Mouse (Mus musculus) neural tube, embryonic 13.5 days (tissue): Measurements from ENCODE around the gene Zbtb40. TPM values are rescaled to one million over a fixed set of nuclear protein-coding genes. Genes with fewer than 3 reads are reported as not detected.

Experiments used
- ATAC-seq: fragments of 200-750 bp; cut with Nextera tagmentation; 2 replicates; pipeline ENCODE4 v1.8.0; 2017; ENCODE audit warnings: low read depth, mild to moderate bottlenecking, moderate TSS enrichment, moderate library complexity
- H3K27ac ChIP-seq: fragments of 300-500 bp; sonication (generic); replicated peaks from 2 replicates; pipeline ENCODE4 v1.5.1; 2015; ENCODE audit warnings: moderate library complexity, mild to moderate bottlenecking, inconsistent platforms
- H3K27me3 ChIP-seq: fragments of 300-500 bp; sonication (generic); 2 replicates; pipeline ENCODE4 v1.6.1; 2015; ENCODE audit warnings: mild to moderate bottlenecking, inconsistent platforms
- H3K36me3 ChIP-seq: fragments of 300-500 bp; sonication (generic); 2 replicates; pipeline ENCODE4 v1.6.1; 2015; ENCODE audit warnings: mild to moderate bottlenecking, inconsistent platforms
- H3K4me1 ChIP-seq: fragments of 300-500 bp; sonication (generic); replicated peaks from 2 replicates; pipeline ENCODE4 v1.6.1; 2015; ENCODE audit warnings: inconsistent platforms
- H3K4me2 ChIP-seq: fragments of 300-500 bp; sonication (generic); 2 replicates; pipeline ENCODE4 v1.6.1; 2015; ENCODE audit warnings: inconsistent platforms, mild to moderate bottlenecking, moderate library complexity
- H3K4me3 ChIP-seq: fragments of 300-500 bp; sonication (generic); 2 replicates; pipeline ENCODE4 v1.5.1; 2015; ENCODE audit warnings: mild to moderate bottlenecking, inconsistent platforms
- H3K9ac ChIP-seq: fragments of 300-500 bp; sonication (generic); 2 replicates; pipeline ENCODE4 v1.6.1; 2015; ENCODE audit warnings: moderate library complexity, mild to moderate bottlenecking, inconsistent platforms
- H3K9me3 ChIP-seq: fragments of 300-500 bp; sonication (generic); 2 replicates; pipeline ENCODE4 v1.6.1; 2016; ENCODE audit warnings: inconsistent platforms
- WGBS: fragments of 180-500 bp; shearing (Covaris S2); methylation state at CpG from one replicate; pipeline ENCODE4 v1.1.7; 2015; 5-methylcytosine and 5-hydroxymethylcytosine counted together
- polyA plus RNA-seq: library from polyadenylated mRNA; unstranded; fragments of >200 nt; fragmentation: Nextera tagmentation; extraction: Ambion mirVana; gene quantifications from 2 replicates; pipeline ENCODE4 v1.2.1, GENCODE M21; 2015

Gene Zbtb40
- polyA plus RNA-seq, 1 experiment from 2014 or later, result 3.6 TPM

DNA sequence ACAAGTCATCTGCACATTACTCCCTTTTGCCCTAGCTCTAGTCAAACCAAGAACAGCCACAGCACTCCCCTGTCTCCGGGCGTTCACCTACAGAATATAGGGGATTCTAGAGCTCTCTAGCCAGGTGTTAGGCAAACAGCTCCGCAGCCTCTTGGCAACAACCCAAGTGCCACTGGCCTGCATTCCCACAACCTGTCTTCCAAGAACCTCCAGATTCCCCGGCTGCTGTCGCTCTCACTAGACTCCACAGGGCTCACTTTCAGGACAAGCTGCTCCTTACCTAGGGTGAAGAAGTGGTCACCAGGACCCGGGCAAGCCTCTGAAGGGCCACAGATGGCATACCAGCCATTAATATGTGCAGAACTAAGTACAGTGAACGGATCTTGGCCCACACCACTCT lies 17.3 kb downstream of the Zbtb40 start:
- no peak for ATAC-seq
- H3K4me1 ChIP-seq, result peaks cover 23% of the 10 kb centered on the region
- H3K4me2 ChIP-seq, result no peak overlapping the region
- H3K27me3 ChIP-seq, result no peaks in the 10 kb centered on the region
- H3K9ac ChIP-seq, result no peak overlapping the region
- H3K4me3 ChIP-seq, result no peak overlapping the region
- WGBS, result 86% methylated on average over 7 of the region's 7 CpGs
- no peak overlapping the region for H3K27ac ChIP-seq
- H3K9me3 ChIP-seq, result no peaks in the 10 kb centered on the region
- no peaks in the 10 kb centered on the region for H3K36me3 ChIP-seq

DNA sequence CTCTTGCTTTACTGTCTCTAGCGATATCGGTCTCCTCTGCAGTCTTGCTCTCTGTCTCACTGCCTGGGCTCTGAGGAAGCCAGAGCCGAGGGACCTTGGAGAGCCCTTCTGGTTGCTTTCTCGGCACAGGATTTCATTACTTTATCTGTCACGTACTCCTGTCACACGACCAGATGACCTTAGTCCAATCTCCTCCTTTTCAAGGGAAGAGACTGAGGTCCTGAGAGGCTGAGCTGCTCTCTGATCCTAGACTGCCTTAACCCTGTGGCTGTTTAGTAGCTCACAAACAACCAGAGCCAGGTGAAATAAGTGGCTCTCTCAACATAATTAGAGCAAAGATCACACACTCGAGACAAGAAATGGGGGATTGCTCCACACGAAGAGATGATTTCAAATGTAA lies 19.3 kb downstream of the Zbtb40 start:
- Histone ChIP-seq H3K4me1 (peaks cover 13% of the 10 kb centered on the region), H3K27ac (no peak overlapping the region), H3K4me3 (no peak overlapping the region), H3K36me3 (no peaks in the 10 kb centered on the region), H3K9me3 (no peaks in the 10 kb centered on the region), H3K4me2 (no peak overlapping the region), H3K9ac (no peak overlapping the region), H3K27me3 (no peaks in the 10 kb centered on the region)
- 78% methylated on average over 8 of the region's 8 CpGs for WGBS
- ATAC-seq, result no peak

DNA sequence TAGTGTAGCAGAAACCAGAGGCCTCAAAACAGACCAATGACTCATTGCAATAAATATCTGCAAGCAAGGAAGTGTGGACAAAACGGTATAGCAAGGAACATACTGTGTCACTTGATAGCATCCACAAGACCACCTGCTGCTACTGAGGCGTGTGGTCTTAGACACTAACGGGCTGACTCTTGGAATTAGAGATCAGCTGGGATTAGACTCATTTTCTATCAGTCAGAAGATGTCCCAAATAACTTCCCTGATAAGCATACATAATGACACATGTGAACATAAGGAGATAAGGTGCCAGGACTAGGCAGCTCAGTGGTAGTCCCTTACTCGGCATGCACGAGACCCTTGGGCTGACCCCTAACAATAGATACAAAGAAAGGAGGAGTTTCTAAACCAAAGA lies 21.6 kb downstream of the Zbtb40 start:
- Histone ChIP-seq H3K4me3 (no peak overlapping the region), H3K27me3 (no peaks in the 10 kb centered on the region), H3K4me1 (no peaks in the 10 kb centered on the region), H3K36me3 (no peaks in the 10 kb centered on the region), H3K27ac (no peak overlapping the region), H3K4me2 (no peak overlapping the region), H3K9me3 (no peaks in the 10 kb centered on the region), H3K9ac (no peak overlapping the region)
- ATAC-seq, result no peak
- 65% methylated on average over 5 of the region's 5 CpGs for WGBS

DNA sequence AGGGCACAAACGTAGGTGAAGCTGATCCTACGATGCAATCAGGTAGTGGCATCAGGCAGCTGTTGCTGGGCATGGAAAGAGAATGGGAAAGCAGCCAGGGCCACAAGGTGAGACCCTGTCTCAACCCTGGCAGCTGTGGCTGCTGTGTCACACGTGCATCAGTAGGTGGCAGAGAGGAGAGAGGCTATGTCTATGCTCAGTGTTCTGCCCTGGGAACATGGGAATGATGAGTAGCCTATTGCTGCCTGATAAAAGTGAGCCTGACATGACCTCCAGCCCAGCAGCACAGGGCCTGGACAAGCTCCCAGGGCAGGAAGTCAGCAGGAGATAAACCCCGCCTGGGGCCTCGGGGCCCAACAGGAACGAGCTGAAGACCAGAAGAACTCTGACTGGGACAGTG lies 23.0 kb downstream of the Zbtb40 start:
- Histone ChIP-seq H3K4me2 (no peak overlapping the region), H3K27me3 (no peaks in the 10 kb centered on the region), H3K4me3 (no peak overlapping the region), H3K9ac (no peak overlapping the region), H3K36me3 (no peaks in the 10 kb centered on the region), H3K27ac (no peak overlapping the region), H3K4me1 (no peaks in the 10 kb centered on the region), H3K9me3 (no peaks in the 10 kb centered on the region)
- WGBS, result 72% methylated on average over 6 of the region's 6 CpGs
- ATAC-seq, result no peak

GRCm38 (mm10) chr4:137025133-137025532 lies 23.5 kb downstream of the Zbtb40 start:
- Histone ChIP-seq H3K9ac (no peak overlapping the region), H3K27me3 (no peaks in the 10 kb centered on the region), H3K27ac (no peak overlapping the region), H3K4me1 (no peaks in the 10 kb centered on the region), H3K4me2 (no peak overlapping the region), H3K36me3 (no peaks in the 10 kb centered on the region), H3K4me3 (no peak overlapping the region), H3K9me3 (no peaks in the 10 kb centered on the region)
- 88% methylated on average over 2 of the region's 2 CpGs for WGBS
- ATAC-seq, result no peak

- Histone ChIP-seq H3K9me3 (no peaks in the 10 kb centered on the region), H3K36me3 (peaks cover 7% of the 10 kb centered on the region; the same call in 1 of the 2 replicates), H3K27ac (no peak overlapping the region), H3K9ac (no peak overlapping the region), H3K4me1 (peaks cover 11% of the 10 kb centered on the region), H3K4me3 (no peak overlapping the region), H3K27me3 (no peaks in the 10 kb centered on the region), H3K4me2 (no peak overlapping the region)
- ATAC-seq, result no peak
- WGBS, result 79% methylated on average over 3 of the region's 3 CpGs
Measured at GRCm38 (mm10) chr4:137020065-137020464, 28.5 kb downstream of the Zbtb40 start.

- Histone ChIP-seq H3K36me3 (peaks cover 7% of the 10 kb centered on the region; the same call in 1 of the 2 replicates), H3K27ac (peak overlapping the region; percentile 46), H3K9me3 (no peaks in the 10 kb centered on the region), H3K27me3 (no peaks in the 10 kb centered on the region), H3K9ac (no peak overlapping the region), H3K4me2 (no peak overlapping the region), H3K4me3 (no peak overlapping the region), H3K4me1 (peaks cover 22% of the 10 kb centered on the region)
- 18% methylated on average over 8 of the region's 8 CpGs for WGBS
- ATAC-seq, result peak; percentile 69
Measured at GRCm38 (mm10) chr4:137015934-137016333, 32.7 kb downstream of the Zbtb40 start.

DNA sequence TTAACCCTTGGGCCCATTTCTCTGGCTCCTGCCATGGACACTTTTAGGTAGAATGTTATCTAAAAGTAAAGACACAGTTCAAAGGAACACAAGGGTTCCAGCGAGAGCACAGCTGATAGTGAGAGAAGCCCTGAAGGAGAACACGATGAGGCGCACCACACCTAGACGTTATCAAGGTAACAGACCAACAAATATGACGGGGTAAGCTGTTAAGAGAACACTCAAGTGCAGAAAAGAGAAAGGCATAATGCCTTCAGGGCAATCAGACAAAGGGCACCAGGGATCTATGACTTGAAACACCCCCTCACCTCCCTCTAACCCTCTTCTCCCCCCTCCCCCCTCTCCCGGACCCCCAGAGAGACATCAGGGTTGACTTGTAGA lies 33.1 kb downstream of the Zbtb40 start:
- peaks cover 24% of the 10 kb centered on the region for H3K4me1 ChIP-seq
- no peaks in the 10 kb centered on the region for H3K9me3 ChIP-seq
- ATAC-seq, result no peak
- 55% methylated on average over 6 of the region's 6 CpGs for WGBS
- no peak overlapping the region for H3K4me3 ChIP-seq
- no peaks in the 10 kb centered on the region for H3K27me3 ChIP-seq
- peaks cover 7% of the 10 kb centered on the region; the same call in 1 of the 2 replicates for H3K36me3 ChIP-seq
- no peak overlapping the region for H3K4me2 ChIP-seq
- no peak overlapping the region for H3K9ac ChIP-seq
- peak overlapping the region; percentile 46; the same call in 1 of the 2 replicates for H3K27ac ChIP-seq

- peaks cover 7% of the 10 kb centered on the region; the same call in 1 of the 2 replicates for H3K36me3 ChIP-seq
- ATAC-seq, result no peak
- no peaks in the 10 kb centered on the region for H3K9me3 ChIP-seq
- no peak overlapping the region for H3K27ac ChIP-seq
- no peak overlapping the region for H3K4me2 ChIP-seq
- H3K4me3 ChIP-seq, result no peak overlapping the region
- H3K4me1 ChIP-seq, result peaks cover 27% of the 10 kb centered on the region
- H3K9ac ChIP-seq, result no peak overlapping the region
- WGBS, result 88% methylated on average over 18 of the region's 18 CpGs
- H3K27me3 ChIP-seq, result no peaks in the 10 kb centered on the region
Measured at GRCm38 (mm10) chr4:137014654-137015475, 33.7 kb downstream of the Zbtb40 start.

GRCm38 (mm10) chr4:137014124-137014523 lies 34.5 kb downstream of the Zbtb40 start:
- Histone ChIP-seq H3K36me3 (peaks cover 7% of the 10 kb centered on the region; the same call in 1 of the 2 replicates), H3K27me3 (no peaks in the 10 kb centered on the region), H3K4me1 (peaks cover 27% of the 10 kb centered on the region), H3K9me3 (no peaks in the 10 kb centered on the region), H3K4me2 (no peak overlapping the region), H3K4me3 (no peak overlapping the region), H3K27ac (no peak overlapping the region), H3K9ac (no peak overlapping the region)
- WGBS, result 93% methylated on average over 8 of the region's 8 CpGs
- no peak for ATAC-seq

DNA sequence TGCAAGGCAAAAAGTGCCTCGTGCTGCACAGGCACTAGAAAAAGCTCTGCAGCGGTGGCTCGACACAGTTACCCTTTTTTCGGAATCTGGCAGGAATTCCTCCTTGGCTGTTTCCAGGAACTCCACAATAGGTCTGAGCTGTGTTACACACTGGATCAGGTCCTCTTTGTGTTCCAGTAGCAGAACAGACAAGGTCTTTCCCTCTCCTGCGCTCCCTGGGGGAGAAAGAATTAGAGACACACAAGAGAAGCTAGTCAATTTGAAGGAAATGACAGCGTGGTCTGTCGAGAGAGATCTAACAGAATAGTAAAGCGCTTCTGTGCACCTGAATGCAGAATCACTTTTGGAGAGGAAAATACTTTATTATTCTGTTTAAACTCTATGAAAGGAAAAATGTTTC lies 41.6 kb downstream of the Zbtb40 start:
- peaks cover 23% of the 10 kb centered on the region for H3K4me1 ChIP-seq
- H3K4me2 ChIP-seq, result no peak overlapping the region
- H3K27me3 ChIP-seq, result no peaks in the 10 kb centered on the region
- ATAC-seq, result no peak
- H3K9ac ChIP-seq, result no peak overlapping the region
- H3K4me3 ChIP-seq, result no peak overlapping the region
- H3K9me3 ChIP-seq, result no peaks in the 10 kb centered on the region
- H3K27ac ChIP-seq, result no peak overlapping the region
- 75% methylated on average over 8 of the region's 8 CpGs for WGBS
- no peaks in the 10 kb centered on the region for H3K36me3 ChIP-seq

- Histone ChIP-seq H3K27me3 (no peaks in the 10 kb centered on the region), H3K4me1 (peaks cover 17% of the 10 kb centered on the region), H3K27ac (no peak overlapping the region), H3K4me3 (no peak overlapping the region), H3K9ac (no peak overlapping the region), H3K36me3 (peaks cover 33% of the 10 kb centered on the region), H3K9me3 (no peaks in the 10 kb centered on the region), H3K4me2 (no peak overlapping the region)
- no peak for ATAC-seq
- WGBS, result 90% methylated on average over 3 of the region's 3 CpGs
Measured at GRCm38 (mm10) chr4:137001825-137002224, 46.8 kb downstream of the Zbtb40 start.

- H3K27ac ChIP-seq, result no peak overlapping the region
- no peaks in the 10 kb centered on the region for H3K9me3 ChIP-seq
- no peak overlapping the region for H3K9ac ChIP-seq
- H3K4me3 ChIP-seq, result no peak overlapping the region
- H3K4me2 ChIP-seq, result no peak overlapping the region
- H3K27me3 ChIP-seq, result no peaks in the 10 kb centered on the region
- peaks cover 38% of the 10 kb centered on the region for H3K36me3 ChIP-seq
- no peak for ATAC-seq
- H3K4me1 ChIP-seq, result peaks cover 23% of the 10 kb centered on the region
- 75% methylated on average over 7 of the region's 7 CpGs for WGBS
Measured at GRCm38 (mm10) chr4:137001020-137001419, 47.6 kb downstream of the Zbtb40 start.
